Mouse (Mus musculus) liver, postnatal 0 days (tissue): ENCODE results near the gene Snapc3.

Experiments
- CTCF ChIP-seq: sonication (generic); IDR thresholded peaks from 2 replicates; pipeline ENCODE4 v1.5.1; 2016; ENCODE audit warnings: antibody characterized with exemption, low read depth
- EP300 ChIP-seq: IDR thresholded peaks from 2 replicates; pipeline ENCODE4 v1.6.1; 2016; ENCODE audit warnings: antibody characterized with exemption, low read depth, mild to moderate bottlenecking

DNA sequence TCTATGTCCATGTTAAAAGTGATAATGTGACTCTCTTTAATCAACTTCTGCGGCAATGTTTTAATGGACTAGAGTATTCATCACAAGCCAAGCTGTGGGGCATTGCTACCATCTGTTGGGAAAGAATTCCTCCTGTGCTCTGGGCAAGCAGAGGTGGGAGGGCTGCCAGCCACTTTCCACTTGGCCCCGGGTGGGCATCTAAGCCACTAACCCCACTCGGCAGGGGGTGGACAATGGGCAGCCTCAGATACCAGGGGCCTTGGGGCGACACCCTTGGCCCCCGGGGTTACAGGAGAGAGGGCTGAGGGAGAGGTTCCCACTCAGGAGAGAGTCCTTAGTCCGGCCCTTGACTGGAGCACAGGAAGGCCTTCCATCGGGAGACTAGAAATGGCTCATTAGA lies 50.1 kb downstream of the Snapc3 start:
- TF ChIP-seq CTCF, result no peak
- TF ChIP-seq EP300, result no peak
